Comparison of ENCODE assay signal across 11 mouse cellular contexts in the genomic region with DNA sequence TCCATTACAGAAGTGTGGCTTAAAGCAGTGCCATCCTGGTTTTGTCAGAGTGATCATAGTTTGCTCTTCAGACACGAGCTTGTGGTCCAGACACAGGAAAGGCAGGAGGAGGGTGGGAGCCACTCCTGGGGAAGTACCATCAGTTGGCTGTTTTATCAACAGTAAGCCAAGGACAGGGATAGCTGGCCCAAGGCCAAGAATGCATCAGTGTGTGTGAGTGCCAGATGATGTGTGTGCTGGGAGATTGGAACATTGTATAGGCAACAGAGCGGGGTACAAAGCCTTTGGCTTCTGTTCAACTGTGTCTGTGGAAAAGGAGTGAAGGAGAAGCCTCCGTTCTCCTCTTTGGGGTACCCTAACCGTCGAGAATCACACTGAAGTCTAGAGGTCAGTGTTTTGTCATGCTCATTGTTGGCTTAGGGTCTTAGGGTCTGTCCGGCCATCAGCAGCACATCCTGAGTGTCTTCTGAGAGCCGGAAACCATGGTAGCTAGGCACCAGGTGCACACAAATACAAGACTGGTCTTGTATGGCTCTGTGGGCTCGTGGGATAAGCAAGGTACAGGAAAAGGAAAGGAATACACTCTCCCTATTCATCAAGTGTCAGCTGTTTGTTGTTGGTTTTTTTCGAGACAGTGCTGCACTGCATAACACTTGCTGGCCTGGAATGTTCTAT. TPM values are rescaled to one million over a fixed set of nuclear protein-coding genes. Genes with fewer than 3 reads are reported as not detected.
DNase-seq lines count a peak whose midpoint lies in the region; ATAC-seq and TF ChIP-seq lines count a peak whose summit lies in the region.
"Had no signal": no experiment of that assay in that cellular context is flagged by ENCODE, and none has a peak within 500 bp of the region (broad histone marks: within the 10 kb centered on the region; RNA-seq: fewer than 3 reads in every experiment).

No protein-coding gene starts in this region.

- TF ChIP-seq CTCF in heart, adult 2 months (IDR thresholded peaks at IDR 0.05): no peak
- TF ChIP-seq CTCF in lung, embryonic 14.5 days (IDR thresholded peaks at IDR 0.05; ENCODE audit: low read depth): no peak
- TF ChIP-seq CTCF in lung, adult 2 months (IDR thresholded peaks at IDR 0.05; ENCODE audit: insufficient read depth, low read length): no peak

- peak overlapping the region; percentile 35; the same call in 1 of the 2 replicates for H3K4me2 ChIP-seq in heart, embryonic 12.5 days
- H3K4me2 ChIP-seq in lung, embryonic 14.5 days: no peak overlapping the region; the same call in 1 of the 2 replicates
- H3K4me2 ChIP-seq in lung, embryonic 16.5 days (ENCODE audit: low read depth, low read length): no peak overlapping the region

- 35% methylated on average over 9 of the region's 9 CpGs for WGBS in heart, embryonic 12.5 days
- WGBS in heart, adult 2 months: 49% methylated on average over 9 of the region's 9 CpGs
- WGBS in lung, embryonic 14.5 days: 38% methylated on average over 9 of the region's 9 CpGs
- 45% methylated on average over 9 of the region's 9 CpGs for WGBS in lung, adult 2 months
- 34% methylated on average over 9 of the region's 9 CpGs for WGBS in lung, embryonic 16.5 days

- H3K9ac ChIP-seq in heart, embryonic 12.5 days: no peak overlapping the region; the same call in 1 of the 2 replicates
- no peak overlapping the region for H3K9ac ChIP-seq in heart, adult 2 months (ENCODE audit: low read depth, low read length)
- H3K9ac ChIP-seq in lung, embryonic 14.5 days: no peak overlapping the region
- H3K9ac ChIP-seq in lung, embryonic 16.5 days (ENCODE audit: low read length): no peak overlapping the region

- DNase-seq in heart, adult 2 months: no peak
- peak; percentile 88 for DNase-seq in lung, embryonic 14.5 days
- DNase-seq in lung, adult 2 months: no peak
- DNase-seq in adrenal gland, adult 8-10 months: peak; percentile 73
- no peak for DNase-seq in gastrocnemius, adult 18-20 months (ENCODE audit: low spot score)
- no peak for DNase-seq in urinary bladder, postnatal 4 days (ENCODE audit: low spot score in 2 of 2)
- DNase-seq: thymus, adult 18-20 months had no signal

- no peak overlapping the region for H3K4me3 ChIP-seq in heart, embryonic 12.5 days
- H3K4me3 ChIP-seq in heart, adult 2 months: no peak overlapping the region
- no peak overlapping the region for H3K4me3 ChIP-seq in lung, embryonic 14.5 days (ENCODE audit: low read depth, low read length)
- H3K4me3 ChIP-seq in lung, adult 2 months (replicated peaks; ENCODE audit: extremely low read depth, low read depth, low read length): no peak overlapping the region
- no peak overlapping the region for H3K4me3 ChIP-seq in lung, embryonic 16.5 days (ENCODE audit: low read length)
- H3K4me3 ChIP-seq: left cerebral cortex, adult 2 months; megakaryocyte, embryonic 14.5 days had no signal

- H3K36me3 ChIP-seq in heart, embryonic 12.5 days: no peaks in the 10 kb centered on the region
- H3K36me3 ChIP-seq in heart, adult 2 months (ENCODE audit: control insufficient read depth, insufficient read depth, low read length): peaks cover 3% of the 10 kb centered on the region; the same call in 1 of the 2 replicates
- no peaks in the 10 kb centered on the region for H3K36me3 ChIP-seq in lung, embryonic 14.5 days (ENCODE audit: insufficient read depth)
- no peaks in the 10 kb centered on the region for H3K36me3 ChIP-seq in lung, embryonic 16.5 days (ENCODE audit: control insufficient read depth, insufficient read depth, low read length)

- TF ChIP-seq POLR2A in heart, adult 2 months (IDR thresholded peaks at IDR 0.05; ENCODE audit: insufficient read depth, low read depth, low read length): no peak
- TF ChIP-seq POLR2A in lung, adult 2 months (IDR thresholded peaks at IDR 0.05; ENCODE audit: borderline replicate concordance, extremely low read depth, low read depth, low read length): no peak

- intact Hi-C loops in heart, adult 2 months (cut with DNase I): no loop called here

- no peak for TF ChIP-seq EP300 in heart, adult 2 months (IDR thresholded peaks at IDR 0.05; ENCODE audit: insufficient read depth, low read depth, low read length)

- peak; percentile 79 for ATAC-seq in heart, embryonic 12.5 days (ENCODE audit: insufficient number of reproducible peaks, low FRiP score)
- peak; percentile 76; the same call in 1 of the 2 replicates for ATAC-seq in lung, embryonic 14.5 days (ENCODE audit: insufficient read depth)
- peak; percentile 64; the same call in 1 of the 2 replicates for ATAC-seq in lung, embryonic 16.5 days (ENCODE audit: low read depth)

- peak overlapping the region; percentile 85 for H3K27ac ChIP-seq in heart, embryonic 12.5 days (ENCODE audit: poor library complexity, severe bottlenecking)
- H3K27ac ChIP-seq in heart, adult 2 months: no peak overlapping the region
- H3K27ac ChIP-seq in lung, embryonic 14.5 days (ENCODE audit: low read depth): peak overlapping the region; percentile 31; the same call in 1 of the 2 replicates
- no peak overlapping the region for H3K27ac ChIP-seq in lung, embryonic 16.5 days (ENCODE audit: low read length)
- H3K27ac ChIP-seq: left cerebral cortex, adult 2 months had no signal

- no peaks in the 10 kb centered on the region for H3K27me3 ChIP-seq in heart, embryonic 12.5 days (replicated peaks)
- H3K27me3 ChIP-seq in heart, adult 2 months (ENCODE audit: control insufficient read depth, insufficient read depth, low read length): no peaks in the 10 kb centered on the region
- H3K27me3 ChIP-seq in lung, embryonic 14.5 days (ENCODE audit: insufficient read depth, low read length): no peaks in the 10 kb centered on the region
- no peaks in the 10 kb centered on the region; the same call in 1 of the 2 replicates for H3K27me3 ChIP-seq in lung, embryonic 16.5 days (ENCODE audit: control insufficient read depth, insufficient read depth, low read depth, low read length)

- H3K79me2 ChIP-seq in heart, adult 2 months (replicated peaks; ENCODE audit: control insufficient read depth, insufficient read depth, low read length): no peaks in the 10 kb centered on the region; the same call in 1 of the 2 replicates

- no peaks in the 10 kb centered on the region for H3K9me3 ChIP-seq in heart, embryonic 12.5 days (replicated peaks)
- H3K9me3 ChIP-seq in lung, embryonic 14.5 days (ENCODE audit: low read depth, low read length): no peaks in the 10 kb centered on the region
- H3K9me3 ChIP-seq in lung, embryonic 16.5 days (ENCODE audit: control insufficient read depth, low read length): no peaks in the 10 kb centered on the region

- peaks cover 61% of the 10 kb centered on the region for H3K4me1 ChIP-seq in heart, embryonic 12.5 days (replicated peaks)
- H3K4me1 ChIP-seq in heart, adult 2 months (ENCODE audit: control insufficient read depth, insufficient read depth, low read length): peaks cover 24% of the 10 kb centered on the region
- H3K4me1 ChIP-seq in lung, embryonic 14.5 days (ENCODE audit: insufficient read depth): peaks cover 20% of the 10 kb centered on the region
- peaks cover 10% of the 10 kb centered on the region for H3K4me1 ChIP-seq in lung, adult 2 months (ENCODE audit: control insufficient read depth, insufficient read depth, low read length)
- H3K4me1 ChIP-seq in lung, embryonic 16.5 days (replicated peaks; ENCODE audit: control insufficient read depth, insufficient read depth, low read length): peaks cover 24% of the 10 kb centered on the region

RNA-seq across cellular contexts. Expression of gene Umps, which starts 37.9 kb away (rescaled TPM):
- 34.6 and 38.2 TPM in 2 replicates for polyA plus RNA-seq in heart, embryonic 12.5 days (2016; fragmentation: Nextera tagmentation; extraction: Ambion mirVana)
- total RNA-seq in heart, adult 2 months (2021): 1 to 10 TPM; 7.9 to 8.4 TPM
- 3.8 and 5.5 TPM in 2 replicates for polyA plus RNA-seq in heart, adult 2 months (2012; rRNA removed)
- 69.9 and 71.1 TPM in 2 replicates for polyA plus RNA-seq in lung, embryonic 14.5 days (2014; fragmentation: Nextera tagmentation; extraction: Ambion mirVana)
- polyA plus RNA-seq in lung, adult 2 months (2012; rRNA removed): 4.5 and 4.7 TPM in 2 replicates
- total RNA-seq in adrenal gland, adult 8-10 months (2022): 10 to 100 TPM; 35.3 to 47.5 (median 38.2) TPM
- polyA plus RNA-seq in lung, embryonic 16.5 days (2015; fragmentation: Nextera tagmentation; extraction: Ambion mirVana): 43.8 and 49.9 TPM in 2 replicates
- total RNA-seq in gastrocnemius, adult 18-20 months (2021): 1 to 10 TPM; 5.8 to 6.8 TPM

Comparison
In these comparisons a context has a peak if more than half of its experiments do, and no peak if none do; other contexts are left out.
1. H3K27ac ChIP-seq: peak in heart, embryonic 12.5 days (single experiment) and lung, embryonic 14.5 days (single experiment); none in heart, adult 2 months (single experiment) and lung, embryonic 16.5 days (single experiment).
2. DNase-seq: peak in lung, embryonic 14.5 days (single experiment) and adrenal gland, adult 8-10 months (single experiment); none in heart, adult 2 months (0 of 2), lung, adult 2 months (single experiment), gastrocnemius, adult 18-20 months (single experiment) and urinary bladder, postnatal 4 days (0 of 2).
3. Peak in every context shown above with its lines, with median percentiles within 50 percentile points of each other: ATAC-seq.